Mouse (Mus musculus) limb, embryonic 14.5 days (tissue): ENCODE measurements around the gene Cers6. TPM values are rescaled to one million over a fixed set of nuclear protein-coding genes. Genes with fewer than 3 reads are reported as not detected.

Source experiments
- ATAC-seq: fragments of 200-750 bp; cut with Nextera tagmentation; 2 replicates; pipeline ENCODE4 v1.8.0; 2017; ENCODE audit warnings: low read depth, moderate number of reproducible peaks, moderate TSS enrichment; ENCODE audit not compliant: low FRiP score
- DNase-seq: peaks from one replicate; pipeline ENCODE4 v3.0.0-alpha.2; 2015; ENCODE audit warnings: low spot score
- H3K27ac ChIP-seq: fragments of 300-500 bp; sonication (generic); replicated peaks from 2 replicates; pipeline ENCODE4 v1.5.1; 2014; ENCODE audit warnings: low read depth, mild to moderate bottlenecking, low read length, moderate library complexity, mixed read lengths
- H3K27me3 ChIP-seq: fragments of 300-500 bp; sonication (generic); 2 replicates; pipeline ENCODE4 v1.6.1; 2014; ENCODE audit warnings: low read length, mixed read lengths; ENCODE audit not compliant: control insufficient read depth, insufficient read depth
- H3K36me3 ChIP-seq: fragments of 300-500 bp; sonication (generic); 2 replicates; pipeline ENCODE4 v1.6.1; 2014; ENCODE audit warnings: mild to moderate bottlenecking, low read length, moderate library complexity, mixed read lengths; ENCODE audit not compliant: control insufficient read depth, insufficient read depth
- H3K4me1 ChIP-seq: fragments of 300-500 bp; sonication (generic); 2 replicates; pipeline ENCODE4 v1.6.1; 2014; ENCODE audit warnings: antibody characterized with exemption, low read length, mixed read lengths; ENCODE audit not compliant: control insufficient read depth, insufficient read depth
- H3K4me2 ChIP-seq: fragments of 300-500 bp; sonication (generic); replicated peaks from 2 replicates; pipeline ENCODE4 v1.6.1; 2014; ENCODE audit warnings: low read depth, mild to moderate bottlenecking, low read length, moderate library complexity; ENCODE audit not compliant: severe bottlenecking
- H3K4me3 ChIP-seq: fragments of 300-500 bp; sonication (generic); replicated peaks from 2 replicates; pipeline ENCODE4 v1.5.1; 2014; ENCODE audit warnings: low read length
- H3K9ac ChIP-seq: fragments of 300-500 bp; sonication (generic); 2 replicates; pipeline ENCODE4 v1.6.1; 2014; ENCODE audit warnings: mild to moderate bottlenecking, low read depth, low read length, moderate library complexity; ENCODE audit not compliant: severe bottlenecking
- H3K9me3 ChIP-seq: fragments of 300-500 bp; sonication (generic); 2 replicates; pipeline ENCODE4 v1.6.1; 2016; ENCODE audit warnings: low read length; ENCODE audit not compliant: control insufficient read depth
- POLR2A ChIP-seq: fragments of 200-500 bp; IDR thresholded peaks from 2 replicates; pipeline ENCODE4 v1.8.0; 2012; ENCODE audit warnings: inconsistent platforms, mild to moderate bottlenecking, moderate library complexity, borderline replicate concordance; ENCODE audit not compliant: insufficient read depth, insufficient read length; ENCODE audit errors: extremely low read depth
- WGBS: fragments of 180-500 bp; shearing (Covaris S2); extraction: QIAGEN DNeasy Blood & Tissue Kit; methylation state at CpG from one replicate; pipeline ENCODE4 v1.1.7; 2014; 5-methylcytosine and 5-hydroxymethylcytosine counted together
- polyA plus RNA-seq, 2 experiments: library from polyadenylated mRNA; depleted of rRNA in 1 of 2; stranded (reverse) in 1 of 2; unstranded in 1 of 2; fragments of >200 nt; fragmentation: Nextera tagmentation in 1 of 2; extraction: Ambion mirVana in 1 of 2; gene quantifications; 2 replicates each; pipeline versions ENCODE4 v1.2.1 to v1.2.3; 2012 to 2014

Cers6 gene
- polyA plus RNA-seq, 2 experiments, result 10.7 to 30.9 TPM

DNA sequence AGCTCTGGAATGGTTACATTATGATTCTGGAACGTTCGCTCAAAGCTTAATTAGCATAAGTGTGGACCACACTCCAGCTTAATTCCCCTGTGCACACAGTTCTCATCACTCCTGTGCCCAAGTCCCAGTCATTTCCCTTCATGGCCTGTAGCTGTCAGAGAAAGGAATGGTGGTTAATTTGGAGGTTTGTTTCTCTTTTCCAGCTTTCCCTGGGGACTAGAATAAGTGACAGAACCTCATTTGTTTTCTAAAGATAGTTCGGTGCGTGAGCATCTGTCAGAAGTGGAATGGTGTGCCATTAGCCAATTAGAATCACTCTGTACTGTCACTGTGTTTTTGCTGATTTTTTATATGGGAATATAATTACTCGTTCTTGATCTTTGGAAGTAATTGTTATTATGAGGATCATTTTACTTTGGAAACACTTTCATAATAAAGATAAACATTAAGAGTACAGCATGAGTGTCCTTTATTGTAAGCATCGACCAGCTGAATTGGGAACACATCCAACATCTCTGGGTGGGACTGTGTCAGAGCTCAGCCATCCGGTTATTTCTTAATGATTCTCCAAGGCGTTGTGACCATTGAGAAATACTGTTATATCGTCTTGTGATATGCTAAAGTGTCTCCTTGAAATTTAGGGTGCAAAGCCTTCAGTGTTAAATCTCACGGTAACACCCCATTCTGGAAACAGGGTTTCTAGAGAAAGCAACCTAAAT is 252.7 kb downstream of the Cers6 start:
- H3K27me3 ChIP-seq, result no peaks in the 10 kb centered on the region
- H3K4me1 ChIP-seq, result peaks cover 10% of the 10 kb centered on the region
- no peaks in the 10 kb centered on the region for H3K36me3 ChIP-seq
- no peak for TF ChIP-seq POLR2A
- ATAC-seq (no peak), DNase-seq (no peak)
- 82% methylated on average over 10 of the region's 10 CpGs for WGBS
- no peak overlapping the region for H3K27ac ChIP-seq
- H3K9ac ChIP-seq, result no peak overlapping the region
- no peaks in the 10 kb centered on the region for H3K9me3 ChIP-seq
- H3K4me2 ChIP-seq, result no peak overlapping the region
- H3K4me3 ChIP-seq, result no peak overlapping the region

DNA sequence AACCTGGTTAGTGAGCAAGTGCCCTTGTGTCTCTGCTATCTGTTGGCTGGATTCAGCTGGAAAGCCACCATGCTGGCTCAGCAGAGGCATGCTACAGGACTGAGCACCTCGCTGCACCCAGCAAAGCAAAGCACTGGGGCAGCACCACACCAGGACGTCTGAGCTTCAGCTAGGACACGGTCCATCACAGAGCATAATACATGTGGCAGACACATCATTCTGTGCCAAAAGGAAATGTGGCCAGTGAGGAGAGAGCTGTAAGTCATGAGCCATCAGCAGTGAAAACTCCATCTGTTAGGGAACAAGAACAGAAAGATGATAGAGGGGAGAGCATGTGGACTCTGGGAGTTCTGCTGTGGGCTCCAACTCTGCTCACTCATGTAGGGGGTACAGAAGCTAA is 254.7 kb downstream of the Cers6 start:
- Histone ChIP-seq H3K27ac (no peak overlapping the region), H3K4me1 (no peaks in the 10 kb centered on the region), H3K9ac (no peak overlapping the region), H3K9me3 (no peaks in the 10 kb centered on the region), H3K4me3 (no peak overlapping the region), H3K4me2 (no peak overlapping the region), H3K27me3 (no peaks in the 10 kb centered on the region), H3K36me3 (no peaks in the 10 kb centered on the region)
- WGBS, result 86% methylated on average over 3 of the region's 3 CpGs
- no peak for DNase-seq
- ATAC-seq, result no peak
- no peak for TF ChIP-seq POLR2A

DNA sequence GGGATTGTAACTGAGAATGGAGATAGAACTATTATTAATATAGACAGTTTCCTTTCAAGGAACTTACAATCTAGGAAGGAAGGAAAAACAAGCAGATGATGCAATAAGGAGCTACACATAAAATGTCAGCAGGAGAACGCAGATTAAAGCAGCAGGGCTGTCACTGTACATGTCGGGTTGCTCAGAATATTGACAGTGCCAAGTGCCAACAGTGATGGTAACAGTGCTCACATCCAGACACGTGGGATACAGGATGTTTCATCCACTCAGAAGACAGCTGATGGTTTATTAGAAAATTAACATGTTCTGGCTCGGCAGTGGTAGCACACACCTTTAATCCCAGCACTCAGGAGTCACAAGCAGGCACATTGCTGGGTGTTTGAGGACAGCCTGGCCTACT is 255.5 kb downstream of the Cers6 start:
- H3K4me1 ChIP-seq, result no peaks in the 10 kb centered on the region
- H3K4me3 ChIP-seq, result no peak overlapping the region
- H3K9me3 ChIP-seq, result no peaks in the 10 kb centered on the region
- no peaks in the 10 kb centered on the region for H3K36me3 ChIP-seq
- no peaks in the 10 kb centered on the region for H3K27me3 ChIP-seq
- 50% methylated on average over 4 of the region's 4 CpGs for WGBS
- no peak overlapping the region for H3K27ac ChIP-seq
- TF ChIP-seq POLR2A, result no peak
- DNase-seq (no peak), ATAC-seq (no peak)
- no peak overlapping the region for H3K9ac ChIP-seq
- H3K4me2 ChIP-seq, result no peak overlapping the region

DNA sequence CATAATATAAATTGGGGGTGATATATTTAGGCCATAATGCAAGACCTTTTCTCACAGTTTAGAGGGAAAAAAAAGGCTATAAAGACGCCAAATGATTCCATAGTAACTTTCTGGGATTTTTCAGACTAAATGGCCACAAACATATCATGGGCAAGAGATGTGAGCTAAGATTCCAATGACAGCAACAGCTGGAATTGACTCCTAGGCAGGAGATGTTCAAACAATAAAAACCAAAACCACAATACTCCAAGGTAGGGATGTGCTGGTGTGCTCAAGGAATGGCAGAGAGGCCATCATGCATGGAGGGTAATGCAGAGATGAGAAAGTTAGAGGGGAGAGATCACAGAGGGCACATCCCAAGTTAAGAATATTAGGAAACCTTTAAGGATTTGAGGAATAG is 257.8 kb downstream of the Cers6 start:
- WGBS, result 87% methylated on average over 1 of the region's 1 CpGs
- H3K4me2 ChIP-seq, result no peak overlapping the region
- H3K9ac ChIP-seq, result no peak overlapping the region
- no peaks in the 10 kb centered on the region for H3K9me3 ChIP-seq
- ATAC-seq (no peak), DNase-seq (no peak)
- H3K27me3 ChIP-seq, result no peaks in the 10 kb centered on the region
- no peak overlapping the region for H3K4me3 ChIP-seq
- no peaks in the 10 kb centered on the region for H3K36me3 ChIP-seq
- no peak for TF ChIP-seq POLR2A
- no peak overlapping the region for H3K27ac ChIP-seq
- no peaks in the 10 kb centered on the region for H3K4me1 ChIP-seq

DNA sequence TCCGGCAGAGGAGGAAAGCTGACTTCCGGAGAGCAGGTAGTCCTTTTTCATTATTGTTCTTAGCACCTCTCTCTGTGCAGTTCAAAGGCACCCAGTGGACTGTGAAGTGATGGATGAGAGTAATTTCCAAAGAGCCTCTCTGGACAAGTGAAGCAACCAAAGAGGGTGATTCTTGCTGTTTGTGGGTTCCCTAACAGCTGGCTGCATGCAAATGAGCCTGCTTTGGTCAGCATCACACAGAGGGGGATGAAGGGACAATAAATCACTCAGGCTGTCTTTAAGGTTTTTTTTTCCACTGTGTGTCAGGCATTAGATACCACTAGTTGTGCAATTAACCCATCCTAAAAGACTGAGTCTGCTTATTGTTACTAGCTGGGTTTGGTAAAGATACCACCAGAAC is 258.5 kb downstream of the Cers6 start:
- no peak for ATAC-seq
- Histone ChIP-seq H3K27ac (no peak overlapping the region), H3K4me3 (no peak overlapping the region), H3K9ac (no peak overlapping the region), H3K4me2 (no peak overlapping the region), H3K36me3 (no peaks in the 10 kb centered on the region), H3K4me1 (no peaks in the 10 kb centered on the region), H3K27me3 (no peaks in the 10 kb centered on the region), H3K9me3 (no peaks in the 10 kb centered on the region)
- no peak for TF ChIP-seq POLR2A
- 37% methylated on average over 2 of the region's 2 CpGs for whole genome bisulfite sequencing
- no peak for DNase-seq

DNA sequence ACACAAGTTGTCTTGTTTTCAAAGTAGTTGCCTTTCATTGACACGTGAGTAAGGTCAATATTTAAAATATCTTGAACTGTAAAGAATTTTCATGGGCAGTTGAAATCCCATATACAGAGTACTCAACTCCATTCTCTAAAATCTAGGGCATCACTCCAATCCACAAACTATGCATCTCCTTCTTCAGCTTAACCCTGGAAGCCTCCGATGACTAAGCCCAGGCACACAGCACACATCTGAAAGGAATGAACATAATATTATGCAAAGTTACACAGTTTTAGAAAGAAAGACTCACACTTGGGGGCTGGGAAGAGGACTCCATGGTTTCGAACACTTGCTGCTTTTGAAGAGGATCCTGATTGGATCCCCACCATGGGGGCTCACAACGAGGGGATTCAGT is 260.4 kb downstream of the Cers6 start:
- H3K4me1 ChIP-seq, result no peaks in the 10 kb centered on the region
- H3K4me2 ChIP-seq, result no peak overlapping the region
- no peaks in the 10 kb centered on the region for H3K27me3 ChIP-seq
- ATAC-seq (no peak), DNase-seq (no peak)
- H3K36me3 ChIP-seq, result no peaks in the 10 kb centered on the region
- H3K4me3 ChIP-seq, result no peak overlapping the region
- H3K27ac ChIP-seq, result no peak overlapping the region
- no peaks in the 10 kb centered on the region for H3K9me3 ChIP-seq
- no peak overlapping the region for H3K9ac ChIP-seq
- WGBS, result 84% methylated on average over 4 of the region's 4 CpGs
- TF ChIP-seq POLR2A, result no peak
